Mouse (Mus musculus) embryonic facial prominence, embryonic 14.5 days (tissue): ENCODE data around the gene Zcchc3. TPM values are rescaled to one million over a fixed set of nuclear protein-coding genes. Genes with fewer than 3 reads are reported as not detected.

Experiments
- polyA plus RNA-seq: library from polyadenylated mRNA; unstranded; fragments of >200 nt; fragmentation: Nextera tagmentation; extraction: Ambion mirVana; gene quantifications from 2 replicates; pipeline ENCODE4 v1.2.1, GENCODE M21; 2014

Zcchc3 gene
- polyA plus RNA-seq, 1 experiment from 2014 or later: 29.5 TPM

Other genes starting within 250 kb of the Zcchc3 start
- gene Csnk2a1, start 188.2 kb downstream of the Zcchc3 start, polyA plus RNA-seq: 84.5 and 86.4 TPM in 2 replicates
- gene Tbc1d20, start 121.2 kb downstream of the Zcchc3 start, polyA plus RNA-seq: 31.0 and 32.2 TPM in 2 replicates
- 79.5 and 82.2 TPM in 2 replicates for gene Rbck1, start 82.4 kb downstream of the Zcchc3 start, polyA plus RNA-seq
- gene Trib3, start 71.0 kb downstream of the Zcchc3 start, polyA plus RNA-seq: 3.0 and 3.3 TPM in 2 replicates
- 2.5 and 2.7 TPM in 2 replicates for gene Nrsn2, start 38.4 kb downstream of the Zcchc3 start, polyA plus RNA-seq
- 10.4 and 11.4 TPM in 2 replicates for gene Sox12, start 17.0 kb downstream of the Zcchc3 start, polyA plus RNA-seq
- gene 6820408C15Rik, start 560 bp upstream of the Zcchc3 start, polyA plus RNA-seq: 0.87 and 5.1 TPM in 2 replicates
- gene Defb23, start 49.6 kb upstream of the Zcchc3 start, polyA plus RNA-seq: not detected in 2 replicates
- gene Defb20, start 62.0 kb upstream of the Zcchc3 start, polyA plus RNA-seq: not detected in 2 replicates
- gene Defb22, start 75.1 kb upstream of the Zcchc3 start, polyA plus RNA-seq: not detected in 2 replicates
- not detected in 2 replicates for gene Defb26, start 96.7 kb upstream of the Zcchc3 start, polyA plus RNA-seq
- gene Defb28, start 103.2 kb upstream of the Zcchc3 start, polyA plus RNA-seq: not detected in 2 replicates
- gene Defb29, start 125.1 kb upstream of the Zcchc3 start, polyA plus RNA-seq: not detected in 2 replicates
- not detected in 2 replicates for gene Gm17416, start 154.3 kb upstream of the Zcchc3 start, polyA plus RNA-seq
- not detected in 2 replicates for gene Defb21, start 157.7 kb upstream of the Zcchc3 start, polyA plus RNA-seq
- gene Defb19, start 165.3 kb upstream of the Zcchc3 start, polyA plus RNA-seq: not detected in 2 replicates
- not detected in 2 replicates for gene Defb45, start 184.4 kb upstream of the Zcchc3 start, polyA plus RNA-seq
- not detected in 2 replicates for gene Defb36, start 189.3 kb upstream of the Zcchc3 start, polyA plus RNA-seq
- gene Defb25, start 208.0 kb upstream of the Zcchc3 start, polyA plus RNA-seq: 2.3 and 2.7 TPM in 2 replicates
- gene Rem1, start 211.9 kb upstream of the Zcchc3 start, polyA plus RNA-seq: 4.7 and 7.0 TPM in 2 replicates